Mouse (Mus musculus) embryonic facial prominence, embryonic 12.5 days (tissue): ENCODE measurements around the gene Pilra. TPM values are rescaled to one million over a fixed set of nuclear protein-coding genes. Genes with fewer than 3 reads are reported as not detected.

Source experiments
- ATAC-seq: fragments of 200-750 bp; cut with Nextera tagmentation; 2 replicates; pipeline ENCODE4 v1.8.0; 2017; ENCODE audit not compliant: insufficient number of reproducible peaks, insufficient read depth, low FRiP score, low TSS enrichment
- H3K27ac ChIP-seq: fragments of 300-500 bp; sonication (generic); 2 replicates; pipeline ENCODE4 v1.5.1; 2016; ENCODE audit warnings: mild to moderate bottlenecking
- H3K27me3 ChIP-seq: fragments of 300-500 bp; sonication (generic); 2 replicates; pipeline ENCODE4 v1.6.1; 2016; ENCODE audit warnings: mild to moderate bottlenecking, moderate library complexity
- H3K36me3 ChIP-seq: fragments of 300-500 bp; sonication (generic); 2 replicates; pipeline ENCODE4 v1.6.1; 2016; ENCODE audit warnings: mild to moderate bottlenecking
- H3K4me1 ChIP-seq: fragments of 300-500 bp; sonication (generic); 2 replicates; pipeline ENCODE4 v1.6.1; 2016
- H3K4me2 ChIP-seq: fragments of 300-500 bp; sonication (generic); replicated peaks from 2 replicates; pipeline ENCODE4 v1.6.1; 2016; ENCODE audit warnings: mild to moderate bottlenecking, moderate library complexity
- H3K4me3 ChIP-seq: fragments of 300-500 bp; sonication (generic); 2 replicates; pipeline ENCODE4 v1.5.1; 2016; ENCODE audit warnings: mild to moderate bottlenecking
- H3K9ac ChIP-seq: fragments of 300-500 bp; sonication (generic); 2 replicates; pipeline ENCODE4 v1.6.1; 2016; ENCODE audit warnings: mild to moderate bottlenecking, moderate library complexity
- H3K9me3 ChIP-seq: fragments of 300-500 bp; sonication (generic); 2 replicates; pipeline ENCODE4 v1.6.1; 2016; ENCODE audit warnings: mild to moderate bottlenecking, moderate library complexity
- polyA plus RNA-seq: library from polyadenylated mRNA; unstranded; fragments of >200 nt; fragmentation: Nextera tagmentation; extraction: Ambion mirVana; gene quantifications from 2 replicates; pipeline ENCODE4 v1.2.1, GENCODE M21; 2016

Gene Pilra
- polyA plus RNA-seq, 1 experiment from 2014 or later, result 0.28 TPM

- Histone ChIP-seq H3K4me1 (peaks cover 8% of the 10 kb centered on the region), H3K27me3 (no peaks in the 10 kb centered on the region), H3K4me3 (no peak overlapping the region), H3K9me3 (no peaks in the 10 kb centered on the region), H3K4me2 (no peak overlapping the region), H3K9ac (no peak overlapping the region), H3K36me3 (no peaks in the 10 kb centered on the region), H3K27ac (no peak overlapping the region)
- no peak for ATAC-seq
These were observed 63.3 kb downstream of the Pilra start for GRCm38 (mm10) chr5:137772755-137773154.

Other genes starting within 250 kb of the Pilra start
- 28.4 and 28.7 TPM in 2 replicates for gene Mospd3, start 235.2 kb downstream of the Pilra start, polyA plus RNA-seq
- gene Pcolce, start 222.5 kb downstream of the Pilra start, polyA plus RNA-seq, result 124 and 128 TPM in 2 replicates
- 0.22 and 0.36 TPM in 2 replicates for gene Fbxo24, start 207.3 kb downstream of the Pilra start, polyA plus RNA-seq
- gene Lrch4, start 207.2 kb downstream of the Pilra start, polyA plus RNA-seq, result 30.8 and 34.0 TPM in 2 replicates
- 9.2 and 11.8 TPM in 2 replicates for gene Gm20605, start 207.1 kb downstream of the Pilra start, polyA plus RNA-seq
- 6.6 and 6.8 TPM in 2 replicates for gene Sap25, start 194.9 kb downstream of the Pilra start, polyA plus RNA-seq
- 0.18 and 0.34 TPM in 2 replicates for gene Irs3, start 190.6 kb downstream of the Pilra start, polyA plus RNA-seq
- 21.7 and 22.2 TPM in 2 replicates for gene Agfg2, start 151.6 kb downstream of the Pilra start, polyA plus RNA-seq
- 3.7 and 4.6 TPM in 2 replicates for gene Nyap1, start 94.7 kb downstream of the Pilra start, polyA plus RNA-seq
- gene Tsc22d4, start 90.6 kb downstream of the Pilra start, polyA plus RNA-seq, result 129 and 133 TPM in 2 replicates
- 51.3 and 51.9 TPM in 2 replicates for gene Ppp1r35, start 57.4 kb downstream of the Pilra start, polyA plus RNA-seq
- 14.5 and 15.8 TPM in 2 replicates for gene Mepce, start 48.6 kb downstream of the Pilra start, polyA plus RNA-seq
- gene Zcwpw1, start 48.5 kb downstream of the Pilra start, polyA plus RNA-seq, result 38.2 and 39.3 TPM in 2 replicates
- gene Pilrb1, start 21.8 kb upstream of the Pilra start, polyA plus RNA-seq, result 0.47 TPM in 1 of 2 replicates, not detected in the other
- gene Pilrb2, start 35.5 kb upstream of the Pilra start, polyA plus RNA-seq, result 0.13 TPM in 1 of 2 replicates, not detected in the other
- not detected in 2 replicates for gene Cyp3a13, start 85.3 kb upstream of the Pilra start, polyA plus RNA-seq
- gene Gjc3, start 126.8 kb upstream of the Pilra start, polyA plus RNA-seq, result 0.32 and 0.41 TPM in 2 replicates
- gene Azgp1, start 145.2 kb upstream of the Pilra start, polyA plus RNA-seq, result not detected in 2 replicates
- gene Smok3a, start 185.0 kb upstream of the Pilra start, polyA plus RNA-seq, result not detected in 2 replicates
- gene Smok3b, start 185.1 kb upstream of the Pilra start, polyA plus RNA-seq, result not detected in 2 replicates
- not detected in 2 replicates for gene Smok3c, start 216.9 kb upstream of the Pilra start, polyA plus RNA-seq
- gene Zkscan1, start 248.8 kb upstream of the Pilra start, polyA plus RNA-seq, result 26.3 and 29.2 TPM in 2 replicates